Comparison of ENCODE assay signal across 8 mouse cellular contexts in the genomic region with DNA sequence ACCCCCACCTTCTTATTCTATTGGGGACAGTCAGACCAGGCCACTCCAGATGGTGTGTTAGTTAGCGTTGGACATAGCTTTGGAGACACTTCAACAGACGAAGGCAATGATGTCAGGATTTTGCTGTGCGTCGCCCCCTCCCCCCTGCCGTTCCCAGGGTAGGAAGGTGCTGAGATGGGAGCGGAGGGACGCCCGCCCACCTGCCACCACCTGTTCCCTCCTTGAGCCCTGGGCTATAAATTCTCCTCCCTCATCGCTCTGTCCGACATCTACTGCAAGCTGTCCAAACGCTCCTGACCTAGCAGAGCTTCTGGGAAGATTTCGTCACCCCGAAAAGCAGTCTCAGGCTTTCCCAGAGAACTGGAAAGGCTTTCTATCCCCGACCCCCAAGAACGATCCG. TPM values are rescaled to one million over a fixed set of nuclear protein-coding genes. Genes with fewer than 3 reads are reported as not detected.
DNase-seq lines count a peak whose midpoint lies in the region; ATAC-seq and TF ChIP-seq lines count a peak whose summit lies in the region.

Gene Atoh7, plus strand, starts transcription at position 131 of the 400 bp plus-strand sequence.

- H3K9ac ChIP-seq in embryonic facial prominence, embryonic 13.5 days: peak within 1 kb of the TSS; percentile 72
- peak within 1 kb of the TSS; percentile 62 for H3K9ac ChIP-seq in neural tube, embryonic 15.5 days (replicated peaks)

- H3K27me3 ChIP-seq in erythroblast, embryonic 14.5 days (ENCODE audit: control insufficient read depth): peaks cover 45% of the 10 kb centered on the region
- peaks cover 47% of the 10 kb centered on the region for H3K27me3 ChIP-seq in E14TG2a.4 (ENCODE audit: insufficient read depth, low read length)
- H3K27me3 ChIP-seq in embryonic facial prominence, embryonic 13.5 days: peaks cover 47% of the 10 kb centered on the region
- peaks cover 25% of the 10 kb centered on the region for H3K27me3 ChIP-seq in neural tube, embryonic 15.5 days (replicated peaks)

- TF ChIP-seq CTCF in E14TG2a.4 (conservative IDR thresholded peaks at IDR 0.05; ENCODE audit: low read length): no peak
- no peak for TF ChIP-seq CTCF in left cerebral cortex, adult 2 months (IDR thresholded peaks at IDR 0.05)

- intact Hi-C loops in left cerebral cortex, adult 2 months (cut with DNase I): no loop called here

- 4% methylated on average over 16 of the region's 16 CpGs for WGBS in embryonic facial prominence, embryonic 13.5 days
- WGBS in neural tube, embryonic 15.5 days: 3% methylated on average over 16 of the region's 16 CpGs

- no peak within 1 kb of the TSS for H3K27ac ChIP-seq in embryonic facial prominence, embryonic 13.5 days
- peak within 1 kb of the TSS; percentile 88 for H3K27ac ChIP-seq in left cerebral cortex, adult 2 months
- peak within 1 kb of the TSS; percentile 68 for H3K27ac ChIP-seq in neural tube, embryonic 15.5 days (replicated peaks)

- H3K9me3 ChIP-seq in erythroblast, embryonic 14.5 days (ENCODE audit: control insufficient read depth, low read length): no peaks in the 10 kb centered on the region; the same call in 1 of the 2 replicates
- H3K9me3 ChIP-seq in E14TG2a.4 (ENCODE audit: low read length): peaks cover 33% of the 10 kb centered on the region
- no peaks in the 10 kb centered on the region for H3K9me3 ChIP-seq in embryonic facial prominence, embryonic 13.5 days
- H3K9me3 ChIP-seq in neural tube, embryonic 15.5 days (replicated peaks): no peaks in the 10 kb centered on the region

- ATAC-seq in erythroblast, adult 5-6 weeks (replicated peaks; ENCODE audit: low FRiP score, poor library complexity, severe bottlenecking): no peak
- no peak for ATAC-seq in embryonic facial prominence, embryonic 13.5 days (ENCODE audit: insufficient number of reproducible peaks, insufficient read depth, low FRiP score, low TSS enrichment, low read depth)
- ATAC-seq in neural tube, embryonic 15.5 days (ENCODE audit: low FRiP score): no peak

- peak within 1 kb of the TSS; percentile 13 for H3K4me3 ChIP-seq in erythroblast, embryonic 14.5 days (replicated peaks)
- H3K4me3 ChIP-seq in E14TG2a.4 (replicated peaks; ENCODE audit: low read length): peak within 1 kb of the TSS; percentile 82
- H3K4me3 ChIP-seq in embryonic facial prominence, embryonic 13.5 days: peak within 1 kb of the TSS; percentile 56
- peak within 1 kb of the TSS; percentile 83 for H3K4me3 ChIP-seq in left cerebral cortex, adult 2 months
- peak within 1 kb of the TSS; percentile 66 for H3K4me3 ChIP-seq in neural tube, embryonic 15.5 days (replicated peaks)

- peak; percentile 30 to 58 for DNase-seq in left cerebral cortex, adult 2 months (ENCODE audit: extremely low spot score in 1 of 2, low spot score in 2 of 2)
- DNase-seq in natural killer cell, adult 2 months (ENCODE audit: low spot score in 2 of 2): no peak
- DNase-seq in Muller cell, postnatal 12 days (ENCODE audit: inconsistent ontology term): no peak

- H3K4me1 ChIP-seq in erythroblast, embryonic 14.5 days (ENCODE audit: control insufficient read depth): no peaks in the 10 kb centered on the region
- H3K4me1 ChIP-seq in E14TG2a.4 (replicated peaks; ENCODE audit: low read depth, low read length): peaks cover 6% of the 10 kb centered on the region
- H3K4me1 ChIP-seq in embryonic facial prominence, embryonic 13.5 days: peaks cover 10% of the 10 kb centered on the region; the same call in 1 of the 2 replicates
- peaks cover 14% of the 10 kb centered on the region for H3K4me1 ChIP-seq in neural tube, embryonic 15.5 days

- peak within 1 kb of the TSS; percentile 94 for H3K4me2 ChIP-seq in embryonic facial prominence, embryonic 13.5 days
- peak within 1 kb of the TSS; percentile 95 for H3K4me2 ChIP-seq in neural tube, embryonic 15.5 days

- H3K36me3 ChIP-seq in erythroblast, embryonic 14.5 days (ENCODE audit: control insufficient read depth): no peaks in the 10 kb centered on the region
- H3K36me3 ChIP-seq in E14TG2a.4 (ENCODE audit: insufficient read depth, low read length): no peaks in the 10 kb centered on the region
- H3K36me3 ChIP-seq in embryonic facial prominence, embryonic 13.5 days: no peaks in the 10 kb centered on the region
- H3K36me3 ChIP-seq in neural tube, embryonic 15.5 days: no peaks in the 10 kb centered on the region

RNA-seq across cellular contexts. Expression of gene Atoh7, which starts in this region (rescaled TPM):
- polyA plus RNA-seq in erythroblast, embryonic 14.5 days (2012): not detected in 2 replicates
- not detected in 2 replicates for total RNA-seq in erythroblast, adult 5-6 weeks (2015; ENCODE audit: low replicate concordance)
- total RNA-seq in erythroblast, adult 5-6 weeks (2017; ENCODE audit: low replicate concordance): not detected in 2 replicates
- polyA plus RNA-seq in embryonic facial prominence, embryonic 13.5 days (2015; fragmentation: Nextera tagmentation; extraction: Ambion mirVana): not detected in 2 replicates
- 1 to 10 TPM; 3.3 to 3.4 TPM for total RNA-seq in left cerebral cortex, adult 2 months (2021)
- polyA plus RNA-seq in neural tube, embryonic 15.5 days (2015; fragmentation: Nextera tagmentation; extraction: Ambion mirVana): 2.7 and 3.8 TPM in 2 replicates

Comparison
In these comparisons a context has a peak if more than half of its experiments do, and no peak if none do; other contexts are left out.
1. RNA of gene Atoh7 (total RNA-seq): 3.3 to 3.4 TPM in left cerebral cortex, adult 2 months; not detected in erythroblast, adult 5-6 weeks; every median in the first group is over 4 times any median in the second.
2. H3K4me3 ChIP-seq: peak in every context shown above with its lines; median percentile 83 in left cerebral cortex, adult 2 months; 82 in E14TG2a.4; 66 in neural tube, embryonic 15.5 days; 56 in embryonic facial prominence, embryonic 13.5 days; 13 in erythroblast, embryonic 14.5 days.
3. DNase-seq: peak in left cerebral cortex, adult 2 months (2 of 2); none in natural killer cell, adult 2 months (0 of 2) and Muller cell, postnatal 12 days (single experiment).